Mouse (Mus musculus): Measurements from ENCODE around the gene Plxnb1.
"Not testable (repeated sequence)": the region's sequence is repeated elsewhere in the genome, so short reads cannot be mapped to it uniquely, and the experiment has no call there.

Gene Plxnb1

GRCm38 (mm10) chr9:109102541-109102940 lies 7.4 kb downstream of the Plxnb1 start:
- DNase-seq (ENCODE audit: low spot score in 2 of 2) = no peak

DNA sequence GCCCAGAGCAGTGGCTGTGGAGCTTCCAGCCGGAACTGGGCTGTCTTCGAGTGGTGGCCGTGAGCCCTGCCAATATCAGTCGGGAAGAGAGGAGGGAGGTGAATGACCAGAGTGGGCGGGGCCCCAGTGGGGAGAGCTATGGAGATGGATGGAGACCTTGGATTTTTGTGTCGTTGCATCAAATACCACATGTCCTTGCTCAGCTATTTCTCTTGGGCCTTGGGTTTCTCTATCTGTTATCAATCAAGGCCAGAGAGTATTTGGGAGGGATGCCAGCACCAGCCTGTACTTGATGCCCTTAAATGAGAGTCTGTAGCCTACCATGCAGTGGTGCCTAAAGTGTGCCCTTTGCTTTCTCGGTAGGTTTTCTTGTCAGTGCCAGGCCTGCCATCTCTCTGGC lies 8.1 kb downstream of the Plxnb1 start:
- DNase-seq (ENCODE audit: low spot score in 2 of 2) = no peak

DNA sequence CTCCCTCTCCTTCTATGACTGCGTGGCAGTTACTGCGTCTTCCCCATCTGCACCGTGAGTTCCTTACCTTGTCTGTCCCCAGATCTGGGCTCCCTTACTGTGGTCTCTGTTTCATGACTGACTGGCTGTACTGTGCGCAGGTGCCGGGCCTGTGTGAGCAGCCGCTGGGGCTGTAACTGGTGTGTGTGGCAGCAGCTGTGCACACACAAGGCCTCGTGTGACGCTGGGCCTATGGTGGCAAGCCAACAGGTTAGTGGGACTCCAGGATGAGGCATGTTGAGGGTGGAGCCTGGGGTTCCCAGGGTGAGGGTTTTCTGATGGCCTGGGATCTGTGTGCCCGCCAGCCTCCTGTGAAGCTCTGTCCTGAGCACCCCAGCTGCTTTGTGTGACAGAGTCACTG lies 8.9 kb downstream of the Plxnb1 start:
- DNase-seq (ENCODE audit: low spot score in 2 of 2) = no peak

DNA sequence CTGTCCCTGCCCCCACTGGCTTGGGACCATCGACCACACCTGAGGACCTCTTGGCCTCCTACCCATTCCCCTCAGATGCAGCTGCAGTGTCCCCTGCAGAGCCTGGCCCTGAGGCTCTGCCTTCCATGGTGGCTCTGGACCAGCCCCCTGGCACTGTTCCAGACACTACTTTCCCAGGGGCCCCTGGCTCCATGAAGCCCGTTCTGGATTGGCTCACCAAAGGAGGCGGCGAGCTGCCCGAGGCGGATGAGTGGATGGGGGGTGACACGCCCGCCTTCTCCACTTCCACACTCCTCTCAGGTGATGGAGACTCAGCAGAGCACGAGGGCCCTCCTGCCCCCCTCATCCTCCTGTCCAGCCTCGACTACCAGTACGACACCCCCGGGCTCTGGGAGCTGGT lies 9.8 kb downstream of the Plxnb1 start:
- DNase-seq (ENCODE audit: low spot score in 2 of 2) = no peak

GRCm38 (mm10) chr9:109105648-109106047 lies 10.5 kb downstream of the Plxnb1 start:
- no peak for DNase-seq (ENCODE audit: low spot score in 2 of 2)

DNA sequence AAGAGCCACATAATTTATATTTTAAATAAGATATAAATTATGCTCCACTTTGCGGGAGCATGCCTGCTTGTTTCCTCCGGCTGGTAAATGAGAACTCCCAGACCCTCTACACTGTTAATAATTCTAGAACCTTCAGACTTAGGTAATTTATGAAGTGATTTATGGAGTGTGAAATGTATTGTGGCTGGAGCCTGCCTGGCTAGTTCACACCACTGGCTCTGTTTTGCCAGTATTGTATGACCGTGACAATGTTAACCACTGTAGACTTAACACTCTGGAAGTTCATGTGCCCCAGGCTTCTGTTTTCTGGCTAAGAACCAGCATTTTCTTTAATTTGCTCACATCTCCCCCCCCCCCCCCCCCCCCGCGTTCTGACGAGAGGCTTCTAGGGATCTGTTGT lies 12.2 kb downstream of the Plxnb1 start:
- no peak for DNase-seq (ENCODE audit: low spot score in 2 of 2)

- no peak for DNase-seq (ENCODE audit: low spot score in 2 of 2)
Measured at GRCm38 (mm10) chr9:109110240-109110639, 15.1 kb downstream of the Plxnb1 start.

DNA sequence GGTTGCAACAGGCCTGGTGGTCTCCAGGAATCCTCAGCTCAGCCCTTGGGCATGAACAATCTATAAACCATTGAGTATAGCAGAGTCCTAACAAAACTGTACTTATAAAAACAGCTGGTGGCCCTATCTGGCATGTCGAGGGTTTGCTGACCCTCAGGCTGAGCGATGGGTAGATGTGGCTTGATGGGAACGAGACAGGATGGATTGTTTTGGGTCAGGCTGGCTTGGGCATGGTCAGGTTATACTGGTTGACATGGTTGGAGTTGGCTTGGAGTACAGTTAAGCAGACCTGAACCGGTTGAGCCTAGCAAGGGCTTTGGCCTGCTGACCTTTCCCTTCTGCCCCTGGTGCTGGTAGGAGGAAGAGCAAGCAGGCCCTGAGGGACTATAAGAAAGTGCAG lies 15.9 kb downstream of the Plxnb1 start:
- no peak for DNase-seq (ENCODE audit: low spot score in 2 of 2)

DNA sequence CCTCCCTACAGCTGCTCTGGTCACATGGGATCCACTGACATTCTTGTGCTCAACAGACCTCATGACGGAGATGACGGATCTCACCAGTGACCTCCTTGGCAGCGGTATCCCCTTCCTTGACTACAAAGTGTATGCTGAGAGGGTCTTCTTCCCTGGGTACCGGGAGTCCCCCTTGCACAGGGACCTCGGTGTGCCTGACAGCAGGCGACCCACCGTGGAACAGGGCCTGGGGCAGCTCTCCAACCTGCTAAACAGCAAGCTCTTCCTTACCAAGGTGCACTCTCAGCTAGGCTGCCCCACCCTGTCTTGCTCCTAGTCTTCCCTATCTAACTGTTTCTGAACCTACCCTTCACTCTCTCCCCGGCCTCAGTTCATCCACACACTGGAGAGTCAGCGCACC lies 16.4 kb downstream of the Plxnb1 start:
- no peak for DNase-seq (ENCODE audit: low spot score in 2 of 2)

GRCm38 (mm10) chr9:109113331-109113730 lies 18.1 kb downstream of the Plxnb1 start:
- DNase-seq (ENCODE audit: low spot score in 2 of 2) = no peak

- DNase-seq (ENCODE audit: low spot score in 2 of 2) = no peak
Measured at GRCm38 (mm10) chr9:109114276-109114675, 19.1 kb downstream of the Plxnb1 start.

DNA sequence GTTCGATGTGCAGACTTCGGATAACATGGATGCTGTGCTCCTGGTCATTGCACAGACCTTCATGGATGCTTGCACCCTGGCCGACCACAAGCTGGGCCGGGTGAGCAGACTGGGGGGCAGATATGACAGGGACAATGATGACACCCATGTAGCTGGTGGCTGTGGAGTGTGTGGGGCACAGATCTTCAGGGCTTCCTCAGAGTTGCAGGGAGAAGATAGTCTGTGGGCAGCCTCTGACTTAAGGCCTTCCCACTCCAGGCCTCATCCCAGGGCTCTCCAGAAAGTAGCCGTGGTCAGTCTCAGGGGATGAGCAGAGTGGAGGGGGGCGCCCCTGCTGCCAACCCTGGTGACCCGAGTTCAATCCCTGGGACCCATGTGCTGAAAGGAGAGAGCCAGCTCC lies 19.7 kb downstream of the Plxnb1 start:
- no peak for DNase-seq (ENCODE audit: low spot score in 2 of 2)

GRCm38 (mm10) chr9:109116205-109116604 lies 21.0 kb downstream of the Plxnb1 start:
- no peak for DNase-seq (ENCODE audit: low spot score in 2 of 2)

DNA sequence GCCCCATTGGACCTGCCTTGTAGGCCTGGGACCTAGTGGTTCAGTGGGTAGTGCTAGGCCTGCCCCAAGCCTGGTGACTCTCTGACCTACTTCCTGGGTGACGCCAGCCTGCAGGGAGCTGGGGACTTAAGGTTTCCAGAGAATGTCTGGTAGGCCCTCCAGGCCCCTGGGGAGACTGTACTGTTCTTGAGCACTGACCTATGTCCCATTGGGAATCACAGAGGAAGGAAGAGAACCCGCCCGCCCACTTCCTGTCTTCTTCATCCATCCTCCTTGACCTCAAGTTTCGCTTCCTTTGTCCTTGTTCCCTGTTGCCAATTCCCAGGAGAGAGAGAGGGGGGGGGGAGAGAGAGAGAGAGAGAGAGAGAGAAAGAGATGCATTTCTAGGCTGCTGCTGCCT lies 22.9 kb downstream of the Plxnb1 start:
- no peak for DNase-seq (ENCODE audit: low spot score in 2 of 2)

GRCm38 (mm10) chr9:109119571-109119970 lies 24.4 kb downstream of the Plxnb1 start:
- DNase-seq (ENCODE audit: low spot score in 2 of 2) = no peak

DNA sequence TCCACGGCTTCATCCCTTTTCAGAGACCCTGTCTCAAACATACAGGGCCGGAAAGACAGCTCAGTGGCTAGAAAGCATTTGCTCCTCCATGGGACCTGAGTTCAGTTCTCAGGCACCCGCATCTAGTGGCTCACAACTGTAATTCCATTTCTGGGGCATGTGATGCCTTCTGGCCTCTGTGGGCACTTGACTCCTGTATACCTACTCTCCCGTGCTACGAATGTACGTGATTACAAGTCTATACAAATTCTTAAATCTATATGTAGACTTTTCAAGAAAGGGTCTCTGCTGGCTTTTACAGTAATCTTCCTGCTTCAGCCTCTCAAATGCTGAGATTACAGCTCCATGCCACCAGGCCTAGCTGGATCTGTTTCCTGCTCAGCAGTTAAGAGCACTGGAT lies 25.8 kb downstream of the Plxnb1 start:
- DNase-seq (ENCODE audit: low spot score in 2 of 2) = no peak

DNA sequence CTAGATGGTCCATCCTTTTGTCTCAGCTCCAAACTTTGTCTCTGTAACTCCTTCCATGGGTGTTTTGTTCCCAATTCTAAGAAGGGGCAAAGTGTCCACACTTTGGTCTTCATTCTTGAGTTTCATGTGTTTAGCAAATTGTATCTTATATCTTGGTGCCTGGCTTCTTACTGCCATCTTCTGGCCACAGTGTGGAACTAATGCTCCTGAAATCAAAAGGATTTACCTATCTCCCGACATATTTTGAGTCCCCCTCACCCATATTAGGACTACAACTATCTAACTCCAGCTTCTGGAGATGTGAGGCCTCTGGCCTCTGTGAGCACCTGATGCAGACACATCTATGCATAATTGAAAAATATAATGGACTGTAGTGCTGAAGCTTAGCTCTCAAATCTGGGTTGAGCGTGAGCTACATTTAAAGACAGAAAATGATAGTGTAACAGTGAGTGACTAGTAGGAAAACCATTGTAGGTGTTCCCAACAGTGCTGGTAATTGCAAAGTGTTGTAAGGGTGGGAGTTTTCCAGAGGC lies 27.4 kb downstream of the Plxnb1 start:
- peak in 1 of 2 experiments; percentile 49 for DNase-seq (ENCODE audit: low spot score in 2 of 2)

DNA sequence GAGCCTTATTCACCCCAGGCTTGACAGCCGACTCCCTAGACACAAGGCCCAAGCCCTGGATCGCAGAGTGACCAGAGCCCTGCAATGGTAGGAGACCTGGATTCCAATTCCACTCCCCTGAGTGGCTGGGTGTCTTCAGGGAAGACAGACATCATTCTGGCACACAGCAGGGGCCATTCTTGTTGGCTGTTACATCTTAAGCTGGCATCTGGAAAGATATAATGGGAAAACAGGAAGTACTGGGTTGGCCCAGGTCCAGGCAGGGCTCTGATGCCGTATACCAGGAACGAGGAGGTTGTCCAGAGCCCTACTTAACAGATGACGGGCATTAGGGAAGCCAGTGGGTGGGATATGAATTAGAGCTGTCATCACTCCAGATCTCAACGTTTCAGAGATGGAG lies 28.1 kb downstream of the Plxnb1 start:
- no peak for DNase-seq (ENCODE audit: low spot score in 2 of 2)

DNA sequence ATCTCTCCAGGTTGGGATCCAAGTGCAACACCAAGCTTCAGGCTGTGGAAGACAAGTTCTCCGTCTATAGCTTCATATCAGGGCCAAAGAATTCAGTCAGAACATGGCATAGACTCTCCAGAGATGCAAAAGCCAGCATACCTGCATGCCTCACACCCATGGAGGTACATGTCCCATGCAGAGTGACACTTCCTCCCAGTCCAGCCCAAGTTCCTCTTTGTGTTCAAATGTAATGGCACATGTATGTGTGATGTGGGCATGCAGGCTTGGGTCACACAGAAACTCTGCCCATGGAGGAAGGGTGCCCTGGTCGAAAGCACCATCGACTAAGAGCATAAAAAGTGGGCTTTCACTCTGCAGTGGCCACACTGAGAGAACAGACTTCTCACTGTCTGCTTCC lies 29.0 kb downstream of the Plxnb1 start:
- no peak for DNase-seq (ENCODE audit: low spot score in 2 of 2)

GRCm38 (mm10) chr9:109125043-109125442 lies 29.9 kb downstream of the Plxnb1 start:
- DNase-seq (ENCODE audit: low spot score in 2 of 2) = no peak

DNA sequence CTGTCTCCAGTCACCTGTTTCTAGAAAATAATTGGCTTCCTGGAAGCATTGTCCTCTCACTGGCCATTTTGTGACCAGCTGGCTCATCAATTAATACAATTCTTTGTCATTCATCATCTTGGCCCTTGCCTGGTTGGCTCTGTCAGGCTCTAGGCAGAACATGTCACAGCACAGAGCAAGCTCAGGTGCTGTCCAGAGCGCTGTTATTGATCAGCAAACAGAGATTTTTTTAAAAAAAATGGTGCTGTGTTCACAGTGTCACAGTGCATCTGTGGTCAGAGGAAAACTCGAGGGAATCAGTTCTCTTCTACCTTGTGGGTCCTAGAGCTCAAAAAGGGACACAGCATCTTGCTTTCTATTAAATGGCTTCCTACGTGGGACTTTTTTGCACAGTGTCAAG lies 30.3 kb downstream of the Plxnb1 start:
- DNase-seq (ENCODE audit: low spot score in 2 of 2) = no peak

DNA sequence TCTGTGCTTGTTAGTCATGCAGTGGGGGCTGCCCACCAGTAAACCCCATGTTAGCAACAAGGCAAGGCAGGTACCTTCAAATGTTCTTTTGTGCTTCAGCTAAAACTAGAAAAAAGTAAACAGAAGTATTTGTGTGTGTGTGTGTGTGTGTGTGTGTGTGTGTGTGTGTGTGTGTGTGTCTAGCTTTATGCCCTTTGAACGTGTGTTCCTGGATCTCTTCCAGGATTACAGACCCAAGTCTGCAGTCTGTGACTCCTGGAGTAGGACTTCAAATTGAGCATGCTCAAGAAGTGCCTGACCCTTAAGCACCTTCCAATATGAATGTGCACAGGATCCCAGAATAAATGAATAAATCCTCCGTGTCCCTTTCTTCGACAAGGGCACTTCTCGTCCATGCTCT lies 31.9 kb downstream of the Plxnb1 start:
- DNase-seq (ENCODE audit: low spot score in 2 of 2) = no peak

GRCm38 (mm10) chr9:109128211-109128610 lies 33.0 kb downstream of the Plxnb1 start:
- peak in 1 of 2 experiments; percentile 41 for DNase-seq (ENCODE audit: low spot score in 2 of 2)

- no peak for DNase-seq (ENCODE audit: low spot score in 2 of 2)
Measured at GRCm38 (mm10) chr9:109130076-109130475, 34.9 kb downstream of the Plxnb1 start.

GRCm38 (mm10) chr9:109140414-109140813 lies 45.2 kb downstream of the Plxnb1 start:
- DNase-seq (ENCODE audit: low spot score in 2 of 2) = not testable (repeated sequence)

Measured in right cerebral cortex, adult 2 months (tissue).